Mouse (Mus musculus) intestine, embryonic 15.5 days (tissue): ENCODE measurements around the gene Gm27179. TPM values are rescaled to one million over a fixed set of nuclear protein-coding genes. Genes with fewer than 3 reads are reported as not detected.
"Not testable (repeated sequence)": the region's sequence is repeated elsewhere in the genome, so short reads cannot be mapped to it uniquely, and the experiment has no call there.

Source experiments
- ATAC-seq: fragments of 200-750 bp; cut with Nextera tagmentation; 2 replicates; pipeline ENCODE4 v1.8.0; 2017; ENCODE audit warnings: moderate TSS enrichment, moderate library complexity
- H3K27ac ChIP-seq: fragments of 300-500 bp; sonication (generic); 2 replicates; pipeline ENCODE4 v1.5.1; 2015; ENCODE audit warnings: mild to moderate bottlenecking, inconsistent platforms
- H3K27me3 ChIP-seq: fragments of 300-500 bp; sonication (generic); replicated peaks from 2 replicates; pipeline ENCODE4 v1.6.1; 2015; ENCODE audit warnings: inconsistent platforms
- H3K36me3 ChIP-seq: fragments of 300-500 bp; sonication (generic); 2 replicates; pipeline ENCODE4 v1.6.1; 2015; ENCODE audit warnings: inconsistent platforms
- H3K4me1 ChIP-seq: fragments of 300-500 bp; sonication (generic); replicated peaks from 2 replicates; pipeline ENCODE4 v1.6.1; 2015; ENCODE audit warnings: inconsistent platforms
- H3K4me2 ChIP-seq: fragments of 300-500 bp; sonication (generic); replicated peaks from 2 replicates; pipeline ENCODE4 v1.6.1; 2015; ENCODE audit warnings: mild to moderate bottlenecking, inconsistent platforms
- H3K4me3 ChIP-seq: fragments of 300-500 bp; sonication (generic); replicated peaks from 2 replicates; pipeline ENCODE4 v1.5.1; 2015; ENCODE audit warnings: inconsistent platforms
- H3K9ac ChIP-seq: fragments of 300-500 bp; sonication (generic); 2 replicates; pipeline ENCODE4 v1.6.1; 2015; ENCODE audit warnings: inconsistent platforms
- H3K9me3 ChIP-seq: fragments of 300-500 bp; sonication (generic); 2 replicates; pipeline ENCODE4 v1.6.1; 2016; ENCODE audit warnings: inconsistent platforms
- WGBS: fragments of 180-500 bp; shearing (Covaris S2); methylation state at CpG from one replicate; pipeline ENCODE4 v1.1.7; 2015; 5-methylcytosine and 5-hydroxymethylcytosine counted together
- polyA plus RNA-seq: library from polyadenylated mRNA; unstranded; fragments of >200 nt; fragmentation: Nextera tagmentation; extraction: Ambion mirVana; gene quantifications from 2 replicates; pipeline ENCODE4 v1.2.1, GENCODE M21; 2015

Gene Gm27179
- not detected in 2 replicates for polyA plus RNA-seq

DNA sequence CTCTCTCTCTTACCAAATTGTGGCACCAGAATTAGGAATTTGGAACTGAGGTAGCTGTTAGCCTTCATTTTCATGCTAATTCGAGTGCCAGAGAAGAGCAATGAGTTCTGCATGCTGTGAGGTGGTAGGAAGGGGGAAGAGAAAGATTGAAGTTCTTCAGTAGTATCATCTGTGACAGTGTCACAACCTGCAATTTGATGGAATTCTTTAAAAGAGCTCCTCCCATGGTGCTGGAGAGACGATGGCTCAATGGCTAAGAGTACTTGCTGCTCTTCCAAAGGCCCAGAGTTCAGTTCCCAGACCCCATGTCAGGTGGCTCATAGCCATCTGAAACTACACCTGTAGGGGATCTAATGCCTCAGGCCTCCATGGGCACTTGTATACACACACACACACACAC lies at the start of gene Gm27179:
Gene Gm27179, minus strand, starts transcription at position 101 of the 400 bp plus-strand sequence.
- H3K9ac ChIP-seq, H3K4me1 ChIP-seq, ATAC-seq, H3K4me3 ChIP-seq, H3K27ac ChIP-seq, H3K36me3 ChIP-seq, H3K9me3 ChIP-seq, H3K4me2 ChIP-seq, H3K27me3 ChIP-seq: not testable (repeated sequence)
- WGBS, result no CpG with 5 or more reads among the region's 2 CpGs

DNA sequence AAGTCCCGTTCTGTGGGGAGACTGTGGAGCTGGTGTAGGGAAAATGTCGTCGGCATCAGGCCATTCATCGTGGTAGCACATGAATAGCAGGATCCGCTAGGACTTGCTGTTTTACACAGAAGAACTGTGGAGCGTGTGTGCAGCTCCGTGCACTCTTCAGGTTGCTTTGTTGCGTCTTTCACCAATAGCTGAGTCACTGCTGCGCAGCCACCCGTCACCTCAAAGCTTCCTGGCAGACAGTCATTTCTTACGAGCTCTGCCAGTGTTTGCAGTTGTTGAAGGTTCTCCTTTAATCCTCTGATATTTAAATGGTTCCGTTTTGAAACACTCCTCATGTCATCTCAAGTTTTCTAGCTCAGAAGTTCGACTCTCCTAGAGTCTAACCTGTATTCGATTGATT lies 45.2 kb upstream of the Gm27179 start:
- H3K4me3 ChIP-seq, H3K9ac ChIP-seq, H3K9me3 ChIP-seq, H3K4me2 ChIP-seq, ATAC-seq, H3K27ac ChIP-seq, H3K4me1 ChIP-seq, H3K27me3 ChIP-seq, H3K36me3 ChIP-seq: not testable (repeated sequence)
- no CpG with 5 or more reads among the region's 14 CpGs for WGBS

GRCm38 (mm10) chr14:69556820-69557219 lies 44.5 kb upstream of the Gm27179 start:
- H3K9me3 ChIP-seq, H3K27me3 ChIP-seq, H3K9ac ChIP-seq, H3K4me1 ChIP-seq, H3K4me2 ChIP-seq, H3K4me3 ChIP-seq, H3K27ac ChIP-seq, ATAC-seq, H3K36me3 ChIP-seq: not testable (repeated sequence)
- no CpG with 5 or more reads among the region's 8 CpGs for WGBS

- H3K4me3 ChIP-seq, H3K27ac ChIP-seq, H3K4me2 ChIP-seq, H3K27me3 ChIP-seq, H3K9me3 ChIP-seq, H3K4me1 ChIP-seq, H3K9ac ChIP-seq, H3K36me3 ChIP-seq: not testable (repeated sequence)
- peak; percentile 97 for ATAC-seq
- WGBS, result no CpG with 5 or more reads among the region's 68 CpGs
Observed at GRCm38 (mm10) chr14:69555110-69555831, 42.9 kb upstream of the Gm27179 start, which contains the start of gene Entpd4b. TSS of gene Entpd4b (plus strand) at chr14:69555424.

- not testable (repeated sequence) for H3K4me2 ChIP-seq, H3K4me1 ChIP-seq, H3K9me3 ChIP-seq, H3K4me3 ChIP-seq, H3K27ac ChIP-seq, H3K27me3 ChIP-seq, H3K9ac ChIP-seq, H3K36me3 ChIP-seq, ATAC-seq
- no CpG with 5 or more reads among the region's 4 CpGs for WGBS
Observed at GRCm38 (mm10) chr14:69547310-69547709, 35.0 kb upstream of the Gm27179 start.

- not testable (repeated sequence) for ATAC-seq, H3K4me2 ChIP-seq
- WGBS, result no CpG with 5 or more reads among the region's 2 CpGs
Observed at GRCm38 (mm10) chr14:69545052-69545451, 32.7 kb upstream of the Gm27179 start.

DNA sequence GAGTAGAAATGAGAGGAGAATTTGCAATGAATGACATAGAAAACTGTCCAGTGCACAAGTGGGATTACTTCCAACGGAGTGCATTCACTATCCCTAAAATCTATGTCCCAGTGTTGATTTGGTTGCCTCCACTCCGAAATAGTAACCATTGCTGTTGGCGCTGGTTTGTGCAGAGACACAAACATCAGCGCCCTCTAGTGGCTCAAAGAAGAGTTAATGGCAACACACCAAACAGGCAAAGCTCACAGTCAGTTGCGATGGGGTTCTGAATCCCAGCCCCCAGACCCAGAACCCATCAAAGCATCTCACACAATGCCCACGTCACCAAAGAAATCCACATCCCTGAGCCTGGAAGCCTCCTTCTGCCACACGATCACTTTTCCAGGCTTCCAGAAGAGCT lies 31.7 kb upstream of the Gm27179 start:
- not testable (repeated sequence) for H3K36me3 ChIP-seq, H3K4me3 ChIP-seq, H3K9ac ChIP-seq, H3K27me3 ChIP-seq, H3K9me3 ChIP-seq, H3K4me2 ChIP-seq, H3K27ac ChIP-seq, ATAC-seq, H3K4me1 ChIP-seq
- WGBS, result no CpG with 5 or more reads among the region's 7 CpGs

More at GRCm38 (mm10) chr14:69545052-69545451, 32.7 kb upstream of the Gm27179 start:
- not testable (repeated sequence) for H3K27ac ChIP-seq, H3K9me3 ChIP-seq, H3K4me1 ChIP-seq, H3K36me3 ChIP-seq, H3K27me3 ChIP-seq, H3K4me3 ChIP-seq, H3K9ac ChIP-seq

DNA sequence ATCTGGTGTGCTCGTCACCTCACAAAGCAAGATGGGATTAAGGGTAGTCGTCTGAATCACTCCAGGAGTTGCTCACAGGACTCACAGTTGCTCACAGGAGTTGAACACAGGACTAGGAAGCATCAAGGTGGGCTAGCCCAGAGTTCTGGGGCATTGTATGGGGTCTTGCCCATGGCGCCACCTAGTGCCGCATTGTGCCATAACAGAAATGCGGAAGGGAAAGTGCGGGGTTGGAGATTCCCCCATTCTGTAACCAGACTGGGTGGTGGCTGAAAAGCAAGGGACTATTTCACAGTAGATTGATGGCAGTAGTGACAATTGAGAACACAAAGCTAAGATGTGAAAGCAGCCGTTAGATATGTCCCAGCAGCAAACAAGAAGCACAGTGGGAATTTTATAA lies 30.3 kb upstream of the Gm27179 start:
- ATAC-seq, H3K9me3 ChIP-seq, H3K36me3 ChIP-seq, H3K4me1 ChIP-seq, H3K4me3 ChIP-seq, H3K9ac ChIP-seq, H3K27ac ChIP-seq, H3K27me3 ChIP-seq, H3K4me2 ChIP-seq: not testable (repeated sequence)
- WGBS, result no CpG with 5 or more reads among the region's 7 CpGs

DNA sequence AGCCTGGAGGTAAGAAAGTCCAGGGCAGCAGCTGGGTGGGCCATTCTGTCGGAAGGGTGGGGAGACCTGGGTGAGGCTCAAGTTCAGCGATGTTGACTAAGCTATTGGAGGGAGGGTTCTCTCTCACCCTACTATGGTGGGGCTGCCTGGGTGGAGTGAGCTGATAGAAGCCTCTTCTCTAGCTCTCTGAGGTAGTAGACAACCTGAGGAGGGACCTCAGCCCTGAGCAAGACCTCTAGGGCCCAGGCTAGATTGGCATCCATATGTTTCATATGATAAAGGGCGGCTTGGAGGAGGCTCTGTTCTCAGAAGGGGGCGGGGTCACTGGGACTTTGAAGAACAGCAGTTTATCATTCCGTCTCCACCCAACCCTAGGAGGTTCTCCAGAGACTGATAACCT lies 27.8 kb upstream of the Gm27179 start:
- H3K4me2 ChIP-seq, result not testable (repeated sequence)
- peak; percentile 90 for ATAC-seq

GRCm38 (mm10) chr14:69536539-69536938 lies 24.2 kb upstream of the Gm27179 start:
- H3K36me3 ChIP-seq, H3K9ac ChIP-seq, H3K27me3 ChIP-seq, H3K9me3 ChIP-seq, H3K4me2 ChIP-seq, H3K4me3 ChIP-seq, H3K4me1 ChIP-seq, H3K27ac ChIP-seq: not testable (repeated sequence)
- no CpG with 5 or more reads among the region's 7 CpGs for WGBS
- peak; percentile 50; the same call in 1 of the 2 replicates for ATAC-seq

More for the DNA sequence above, 27.8 kb upstream of the Gm27179 start:
- WGBS, result no CpG with 5 or more reads among the region's 5 CpGs
- H3K4me3 ChIP-seq, H3K4me1 ChIP-seq, H3K9me3 ChIP-seq, H3K27me3 ChIP-seq, H3K27ac ChIP-seq, H3K36me3 ChIP-seq, H3K9ac ChIP-seq: not testable (repeated sequence)

DNA sequence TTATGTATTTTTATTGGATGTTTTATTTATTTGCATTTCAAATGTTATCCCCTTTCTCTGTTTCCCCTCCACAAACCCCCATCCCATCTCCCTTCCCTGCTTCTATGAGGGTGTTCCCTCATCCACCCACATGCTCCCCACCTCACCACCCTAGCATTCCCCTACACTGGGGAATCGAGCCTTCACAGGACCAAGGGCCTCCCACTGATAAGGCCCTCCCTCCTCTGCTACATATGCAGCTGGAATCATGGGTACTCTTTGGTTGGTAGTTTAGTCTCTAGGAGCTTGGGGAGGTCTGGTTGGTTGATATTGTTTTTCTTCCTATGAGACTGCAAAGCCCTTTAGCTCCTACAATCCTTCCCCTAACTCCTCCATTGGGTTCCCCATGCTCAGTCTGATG lies 13.9 kb upstream of the Gm27179 start:
- not testable (repeated sequence) for H3K9me3 ChIP-seq, H3K27ac ChIP-seq, H3K4me2 ChIP-seq, ATAC-seq, H3K36me3 ChIP-seq, H3K9ac ChIP-seq, H3K4me1 ChIP-seq, H3K27me3 ChIP-seq, H3K4me3 ChIP-seq
- WGBS, result no CpG with 5 or more reads among the region's 1 CpGs

DNA sequence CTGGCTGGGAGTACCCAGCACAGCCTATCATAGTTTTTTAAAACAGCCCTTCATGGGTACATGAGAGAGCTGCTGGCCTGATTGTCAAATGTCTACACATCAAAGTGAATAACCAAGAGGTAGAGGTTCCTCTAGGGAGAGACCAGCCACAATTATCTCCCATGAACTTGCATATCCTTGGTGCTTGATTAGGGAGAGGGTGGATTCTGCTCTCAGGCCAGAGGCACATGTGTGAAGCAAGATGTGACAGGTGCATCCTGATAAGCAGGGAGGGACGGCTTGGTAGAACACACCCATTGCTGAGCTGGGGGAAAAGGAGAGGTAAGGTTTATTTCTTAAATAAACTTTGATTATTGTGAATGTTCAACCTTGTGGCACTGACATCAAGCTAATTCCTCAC lies 10.7 kb upstream of the Gm27179 start:
- H3K9me3 ChIP-seq, H3K4me1 ChIP-seq, H3K9ac ChIP-seq, H3K4me2 ChIP-seq, H3K4me3 ChIP-seq, H3K36me3 ChIP-seq, H3K27ac ChIP-seq, H3K27me3 ChIP-seq: not testable (repeated sequence)
- ATAC-seq, result peak; percentile 69; the same call in 1 of the 2 replicates
- WGBS, result no CpG with 5 or more reads among the region's 1 CpGs

GRCm38 (mm10) chr14:69520810-69521209 lies 8.5 kb upstream of the Gm27179 start:
- not testable (repeated sequence) for H3K4me3 ChIP-seq, H3K27ac ChIP-seq, H3K36me3 ChIP-seq, H3K4me1 ChIP-seq, H3K9me3 ChIP-seq, H3K9ac ChIP-seq, H3K4me2 ChIP-seq, H3K27me3 ChIP-seq
- no CpG with 5 or more reads among the region's 2 CpGs for WGBS
- peak; percentile 74 for ATAC-seq
